Mouse (Mus musculus) c-Kit-negative CD71-positive TER-119-positive erythroid progenitor cells, embryonic 14.5 days (primary cell): Measurements from ENCODE around the gene Ldhc.
"Not testable (repeated sequence)": the region's sequence is repeated elsewhere in the genome, so short reads cannot be mapped to it uniquely, and the experiment has no call there.

Experiments
- DNase-seq: peaks from one replicate; pipeline ENCODE4 v3.0.0-alpha.2; 2013; ENCODE audit warnings: low read depth, low spot score

Gene Ldhc

GRCm38 (mm10) chr7:46860996-46861395 lies at the start of gene Ldhc:
TSS of gene Ldhc (plus strand) at chr7:46861203.
- DNase-seq: no peak

GRCm38 (mm10) chr7:46814012-46814411 lies 47.0 kb upstream of the Ldhc start:
- no peak for DNase-seq

- DNase-seq: not testable (repeated sequence)
Measured at GRCm38 (mm10) chr7:46820876-46821632, 39.9 kb upstream of the Ldhc start.

- DNase-seq: no peak
Measured at GRCm38 (mm10) chr7:46827046-46827802, 33.8 kb upstream of the Ldhc start.

GRCm38 (mm10) chr7:46827803-46828184 lies 33.2 kb upstream of the Ldhc start:
- DNase-seq: no peak

GRCm38 (mm10) chr7:46829911-46830310 lies 31.1 kb upstream of the Ldhc start:
- DNase-seq: no peak

- no peak for DNase-seq
Measured at GRCm38 (mm10) chr7:46830799-46831590, 30.0 kb upstream of the Ldhc start.

GRCm38 (mm10) chr7:46831693-46832092 lies 29.3 kb upstream of the Ldhc start:
- no peak for DNase-seq

- DNase-seq: not testable (repeated sequence)
Measured at GRCm38 (mm10) chr7:46832112-46832810, 28.7 kb upstream of the Ldhc start.

- DNase-seq: no peak
Measured at GRCm38 (mm10) chr7:46833266-46833665, 27.7 kb upstream of the Ldhc start.

GRCm38 (mm10) chr7:46833670-46834255 lies 27.2 kb upstream of the Ldhc start:
- no peak for DNase-seq

GRCm38 (mm10) chr7:46834994-46835610 lies 25.9 kb upstream of the Ldhc start:
- no peak for DNase-seq

- no peak for DNase-seq
Measured at GRCm38 (mm10) chr7:46836357-46836756, 24.6 kb upstream of the Ldhc start.

GRCm38 (mm10) chr7:46837073-46837472 lies 23.9 kb upstream of the Ldhc start:
- DNase-seq: no peak

- DNase-seq: no peak
Measured at GRCm38 (mm10) chr7:46838104-46838671, 22.8 kb upstream of the Ldhc start.

- no peak for DNase-seq
Measured at GRCm38 (mm10) chr7:46838891-46839302, 22.1 kb upstream of the Ldhc start.

- no peak for DNase-seq
Measured at GRCm38 (mm10) chr7:46839446-46839845, 21.6 kb upstream of the Ldhc start.

- no peak for DNase-seq
Measured at GRCm38 (mm10) chr7:46839861-46840260, 21.1 kb upstream of the Ldhc start.

GRCm38 (mm10) chr7:46840326-46840725 lies 20.7 kb upstream of the Ldhc start:
- no peak for DNase-seq

- no peak for DNase-seq
Measured at GRCm38 (mm10) chr7:46840787-46841525, 20.0 kb upstream of the Ldhc start, which contains the start of gene Ldha. TSS of gene Ldha (plus strand) at chr7:46841475.
